Mouse (Mus musculus) heart, postnatal 0 days (tissue): ENCODE data around the gene Fcgr2b. TPM values are rescaled to one million over a fixed set of nuclear protein-coding genes. Genes with fewer than 3 reads are reported as not detected.

Source experiments
- ATAC-seq: fragments of 200-750 bp; cut with Nextera tagmentation; 2 replicates; pipeline ENCODE4 v1.8.0; 2017; ENCODE audit warnings: low read depth, moderate number of reproducible peaks, moderate library complexity; ENCODE audit not compliant: insufficient read depth
- DNase-seq: peaks from one replicate; pipeline ENCODE4 v3.0.0-alpha.2; 2016; ENCODE audit warnings: low spot score
- H3K27ac ChIP-seq: fragments of 300-500 bp; sonication (generic); 2 replicates; pipeline ENCODE4 v1.5.1; 2014; ENCODE audit warnings: low read depth, mild to moderate bottlenecking
- H3K27me3 ChIP-seq: fragments of 300-500 bp; sonication (generic); 2 replicates; pipeline ENCODE4 v1.6.1; 2014; ENCODE audit warnings: low read length, mixed read lengths; ENCODE audit not compliant: control insufficient read depth, insufficient read depth
- H3K36me3 ChIP-seq: fragments of 300-500 bp; sonication (generic); replicated peaks from 2 replicates; pipeline ENCODE4 v1.6.1; 2014; ENCODE audit warnings: low read length, mixed read lengths; ENCODE audit not compliant: control insufficient read depth, insufficient read depth
- H3K4me1 ChIP-seq: fragments of 300-500 bp; sonication (generic); 2 replicates; pipeline ENCODE4 v1.6.1; 2014; ENCODE audit warnings: antibody characterized with exemption; ENCODE audit not compliant: control insufficient read depth, insufficient read depth
- H3K4me2 ChIP-seq: fragments of 300-500 bp; sonication (generic); 2 replicates; pipeline ENCODE4 v1.6.1; 2014; ENCODE audit warnings: low read depth, mild to moderate bottlenecking, low read length, moderate library complexity
- H3K4me3 ChIP-seq: fragments of 300-500 bp; sonication (generic); 2 replicates; pipeline ENCODE4 v1.5.1; 2014; ENCODE audit warnings: low read depth, low read length
- H3K9ac ChIP-seq: fragments of 300-500 bp; sonication (generic); replicated peaks from 2 replicates; pipeline ENCODE4 v1.6.1; 2014; ENCODE audit warnings: low read depth, low read length, mixed read lengths
- H3K9me3 ChIP-seq: fragments of 300-500 bp; sonication (generic); replicated peaks from 2 replicates; pipeline ENCODE4 v1.6.1; 2016; ENCODE audit warnings: low read length; ENCODE audit not compliant: control insufficient read depth
- CTCF ChIP-seq: IDR thresholded peaks from 2 replicates; pipeline ENCODE4 v1.5.1; 2016; ENCODE audit warnings: antibody characterized with exemption, control low read depth, low read depth
- EP300 ChIP-seq: IDR thresholded peaks from 2 replicates; pipeline ENCODE4 v1.6.1; 2016; ENCODE audit warnings: antibody characterized with exemption, low read depth
- WGBS: fragments of 180-500 bp; shearing (Covaris S2); extraction: QIAGEN DNeasy Blood & Tissue Kit; methylation state at CpG from one replicate; pipeline ENCODE4 v1.1.7; 2014; 5-methylcytosine and 5-hydroxymethylcytosine counted together
- polyA plus RNA-seq: library from polyadenylated mRNA; unstranded; fragments of >200 nt; fragmentation: Nextera tagmentation; extraction: Ambion mirVana; gene quantifications from 2 replicates; pipeline ENCODE4 v1.2.1, GENCODE M21; 2015
- total RNA-seq: library from RNA; depleted of rRNA; stranded (reverse); fragments of >200 nt; gene quantifications from 2 replicates; pipeline ENCODE4 v1.2.3, GENCODE M21; 2014; ENCODE audit warnings: low replicate concordance; rRNA removed

Gene Fcgr2b
- total and polyA plus RNA-seq, 2 experiments from 2014 or later, result 1.4 to 2.3 TPM

DNA sequence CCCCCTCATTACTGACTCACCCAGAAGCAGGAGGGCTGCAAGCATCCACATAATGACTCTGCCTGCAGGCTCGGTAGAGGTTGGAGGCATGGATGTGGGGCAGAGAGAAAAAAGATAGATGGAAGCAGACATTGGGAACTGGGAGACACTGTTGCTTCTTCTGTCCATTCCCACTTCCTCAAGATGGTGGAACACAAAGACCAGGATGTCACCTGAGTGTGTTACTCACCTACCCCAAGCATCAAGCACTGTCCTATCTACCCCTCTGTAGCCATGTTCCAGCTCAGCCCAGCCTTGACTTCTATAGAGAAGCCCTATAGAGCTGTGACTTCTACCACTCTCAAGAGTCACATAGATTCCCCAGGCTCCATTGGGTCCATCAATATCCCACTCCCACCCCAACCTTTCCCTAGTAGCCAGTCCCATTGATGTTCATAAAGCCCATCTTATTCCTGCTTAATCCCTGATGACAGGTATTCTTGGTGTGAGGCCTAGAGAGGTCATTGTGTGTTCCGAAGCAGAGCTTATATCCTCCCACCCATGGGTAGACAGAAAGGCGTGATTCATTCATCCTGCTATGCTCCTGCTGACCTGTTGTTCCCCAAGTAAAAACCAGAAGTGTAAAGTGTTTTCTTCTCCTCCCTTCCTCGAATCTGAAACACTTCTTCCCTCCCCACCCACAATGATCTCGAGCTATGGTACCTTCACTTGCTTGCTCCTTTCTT lies 63.3 kb downstream of the Fcgr2b start, which contains the start of gene Fcrlb:
Gene Fcrlb (minus strand): TSS at position 51 of the 725 bp plus-strand sequence.
- H3K36me3 ChIP-seq, result no peaks in the 10 kb centered on the region
- no peak within 1 kb of the TSS for H3K4me2 ChIP-seq
- no peak for TF ChIP-seq EP300
- TF ChIP-seq CTCF, result no peak
- H3K4me1 ChIP-seq, result peaks cover 12% of the 10 kb centered on the region
- no peak for DNase-seq
- no peaks in the 10 kb centered on the region for H3K9me3 ChIP-seq
- 73% methylated on average over 5 of the region's 5 CpGs for WGBS
- H3K4me3 ChIP-seq, result no peak within 1 kb of the TSS
- ATAC-seq, result no peak
- H3K9ac ChIP-seq, result no peak within 1 kb of the TSS
- peaks cover 19% of the 10 kb centered on the region for H3K27me3 ChIP-seq
- H3K27ac ChIP-seq, result no peak within 1 kb of the TSS

DNA sequence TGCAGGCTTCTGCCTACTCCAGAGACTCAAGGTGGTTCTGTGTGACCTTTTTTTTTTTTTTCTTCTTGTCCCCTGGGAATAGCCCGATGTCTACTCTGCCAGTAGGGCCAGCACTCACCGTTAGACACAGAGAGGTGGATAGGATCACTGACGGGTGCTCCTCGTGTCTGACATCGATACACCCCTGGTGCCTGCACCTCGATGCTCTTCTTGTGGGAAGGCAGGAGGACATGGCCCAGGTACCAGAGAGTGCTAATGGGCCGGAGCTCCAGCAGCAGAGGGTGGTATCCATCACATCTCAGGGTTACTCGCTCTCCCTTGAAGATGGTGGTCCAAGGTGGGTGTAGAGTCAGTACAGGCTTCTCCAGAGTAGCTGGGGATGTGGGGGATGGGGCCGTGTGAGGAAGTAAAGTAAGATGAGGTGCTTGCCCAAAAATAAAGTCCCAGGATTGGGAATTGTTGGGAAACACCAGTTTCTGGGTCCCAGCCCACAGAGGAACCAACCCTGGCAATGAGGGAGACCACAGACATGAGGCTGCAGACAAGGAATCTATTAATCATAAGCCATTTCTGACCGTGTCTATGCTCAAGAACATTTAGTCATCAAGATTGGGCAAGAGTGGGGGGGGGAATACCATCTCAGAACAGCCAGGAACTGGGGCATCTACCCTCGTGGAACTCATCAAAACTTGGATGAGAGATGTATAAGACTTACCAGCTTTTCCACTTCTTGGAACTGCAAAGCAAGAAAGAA lies 64.3 kb downstream of the Fcgr2b start:
- no peaks in the 10 kb centered on the region for H3K9me3 ChIP-seq
- DNase-seq (no peak), ATAC-seq (no peak)
- WGBS, result 78% methylated on average over 11 of the region's 11 CpGs
- no peak overlapping the region for H3K9ac ChIP-seq
- H3K4me2 ChIP-seq, result no peak overlapping the region
- H3K4me3 ChIP-seq, result no peak overlapping the region
- no peak for TF ChIP-seq CTCF
- TF ChIP-seq EP300, result no peak
- H3K4me1 ChIP-seq, result peaks cover 20% of the 10 kb centered on the region
- no peaks in the 10 kb centered on the region for H3K36me3 ChIP-seq
- H3K27ac ChIP-seq, result no peak overlapping the region
- peaks cover 28% of the 10 kb centered on the region for H3K27me3 ChIP-seq

Other genes with a start within 250 kb of the Fcgr2b start
- gene Atf6, start 108.8 kb downstream of the Fcgr2b start, total RNA-seq, result 41.2 and 41.5 TPM in 2 replicates
- gene Atf6, start 108.8 kb downstream of the Fcgr2b start, polyA plus RNA-seq, result 11.2 and 13.0 TPM in 2 replicates
- gene Gm26620, start 91.5 kb downstream of the Fcgr2b start, total RNA-seq, result 1.6 and 4.3 TPM in 2 replicates
- gene Gm26620, start 91.5 kb downstream of the Fcgr2b start, polyA plus RNA-seq, result 1.0 and 1.4 TPM in 2 replicates
- gene Dusp12, start 91.0 kb downstream of the Fcgr2b start, total RNA-seq, result 13.0 and 15.6 TPM in 2 replicates
- 19.3 and 21.7 TPM in 2 replicates for gene Dusp12, start 91.0 kb downstream of the Fcgr2b start, polyA plus RNA-seq
- gene Fcrlb, start 63.6 kb downstream of the Fcgr2b start, total RNA-seq, result not detected in 2 replicates
- gene Fcrlb, start 63.6 kb downstream of the Fcgr2b start, polyA plus RNA-seq, result not detected in 2 replicates
- 0.35 TPM in 1 of 2 replicates, not detected in the other for gene Fcrla, start 49.0 kb downstream of the Fcgr2b start, total RNA-seq
- gene Fcrla, start 49.0 kb downstream of the Fcgr2b start, polyA plus RNA-seq, result 0.08 and 0.23 TPM in 2 replicates
- gene Fcgr4, start 42.4 kb upstream of the Fcgr2b start, total RNA-seq, result 0.23 and 1.7 TPM in 2 replicates
- gene Fcgr4, start 42.4 kb upstream of the Fcgr2b start, polyA plus RNA-seq, result 0.60 and 1.0 TPM in 2 replicates
- gene Fcgr3, start 88.4 kb upstream of the Fcgr2b start, total RNA-seq, result 11.8 and 13.7 TPM in 2 replicates
- 8.2 and 10.8 TPM in 2 replicates for gene Fcgr3, start 88.4 kb upstream of the Fcgr2b start, polyA plus RNA-seq
- gene Cfap126, start 137.4 kb upstream of the Fcgr2b start, total RNA-seq, result 3.7 TPM in 1 of 2 replicates, not detected in the other
- gene Cfap126, start 137.4 kb upstream of the Fcgr2b start, polyA plus RNA-seq, result 2.2 and 3.5 TPM in 2 replicates
- gene Sdhc, start 174.1 kb upstream of the Fcgr2b start, total RNA-seq, result 875 and 891 TPM in 2 replicates
- gene Sdhc, start 174.1 kb upstream of the Fcgr2b start, polyA plus RNA-seq, result 754 and 772 TPM in 2 replicates
- 1.6 and 2.0 TPM in 2 replicates for gene Mpz, start 174.2 kb upstream of the Fcgr2b start, total RNA-seq
- 0.05 and 0.49 TPM in 2 replicates for gene Mpz, start 174.2 kb upstream of the Fcgr2b start, polyA plus RNA-seq
- gene Pcp4l1, start 219.7 kb upstream of the Fcgr2b start, total RNA-seq, result 40.2 and 48.7 TPM in 2 replicates
- gene Pcp4l1, start 219.7 kb upstream of the Fcgr2b start, polyA plus RNA-seq, result 161 and 164 TPM in 2 replicates
- gene Nr1i3, start 237.4 kb upstream of the Fcgr2b start, total RNA-seq, result not detected in 2 replicates
- 0.27 and 0.30 TPM in 2 replicates for gene Nr1i3, start 237.4 kb upstream of the Fcgr2b start, polyA plus RNA-seq
- 82.0 and 97.7 TPM in 2 replicates for gene Tomm40l, start 246.0 kb upstream of the Fcgr2b start, total RNA-seq
- gene Tomm40l, start 246.0 kb upstream of the Fcgr2b start, polyA plus RNA-seq, result 56.0 and 64.6 TPM in 2 replicates
- 14.5 TPM in 1 of 2 replicates, not detected in the other for gene Apoa2, start 248.5 kb upstream of the Fcgr2b start, total RNA-seq
- gene Apoa2, start 248.5 kb upstream of the Fcgr2b start, polyA plus RNA-seq, result 4.0 and 4.5 TPM in 2 replicates